Mouse (Mus musculus): ENCODE results near the gene Znhit6.

DNA sequence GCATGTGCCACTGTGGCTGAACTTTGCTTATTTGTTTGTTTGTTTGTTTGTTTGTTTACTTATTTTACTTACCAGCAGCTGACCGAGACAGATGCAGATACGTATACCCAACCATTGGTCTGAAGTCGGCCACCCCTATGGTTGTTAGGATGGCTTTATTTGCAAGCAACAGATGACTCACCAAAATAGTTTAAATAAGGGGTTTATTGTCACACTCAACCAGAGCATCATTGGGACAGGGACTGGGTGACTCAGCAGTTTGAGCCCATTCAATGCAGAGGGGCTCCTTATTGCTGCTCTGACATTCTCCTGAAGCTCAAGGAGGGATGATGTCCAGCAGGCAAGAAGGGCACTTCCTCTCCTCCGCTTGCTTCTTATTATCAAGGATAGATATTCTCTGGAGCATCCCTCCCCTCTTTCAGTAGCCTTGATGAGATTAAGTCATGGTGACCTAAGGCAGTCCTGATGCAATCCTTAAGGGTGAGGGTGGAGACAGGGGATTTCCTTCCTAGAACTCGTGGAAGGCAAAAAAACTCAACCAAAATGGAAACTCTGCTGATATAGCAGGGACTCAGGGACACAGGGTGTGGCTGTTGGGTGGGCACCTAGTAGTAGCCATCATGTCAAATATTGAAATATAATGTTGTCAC, 65.2 kb downstream of the Znhit6 start:
- TF ChIP-seq USF1 (IDR thresholded peaks at IDR 0.05; ENCODE audit: low read depth) (no peak), REST (IDR thresholded peaks at IDR 0.05; ENCODE audit: insufficient read depth, insufficient read length) (no peak), E2F4 (IDR thresholded peaks at IDR 0.05; ENCODE audit: insufficient read depth) (no peak), CEBPB (IDR thresholded peaks at IDR 0.05; ENCODE audit: insufficient read depth, poor library complexity, severe bottlenecking) (peak; percentile 56; the same call in 1 of the 2 replicates), POLR2A (IDR thresholded peaks at IDR 0.05; ENCODE audit: insufficient read length, low read depth) (no peak), MYOD1 (IDR thresholded peaks at IDR 0.05; ENCODE audit: control insufficient read depth in 1 of 3, insufficient read length in 2 of 3, low read depth in 2 of 3) (no peak)
